Mouse (Mus musculus): Measurements from ENCODE around the gene Dnaja2. TPM values are rescaled to one million over a fixed set of nuclear protein-coding genes. Genes with fewer than 3 reads are reported as not detected.

Dnaja2 gene
- 166 to 184 TPM (median 170 TPM) in 4 replicates for total RNA-seq (2023)

GRCm38 (mm10) chr8:85555181-85556145, at the start of gene Dnaja2:
TSS of gene Dnaja2 (minus strand) at chr8:85555344.

GRCm38 (mm10) chr8:85492125-85492875, 62.8 kb downstream of the Dnaja2 start, which contains the start of gene Gpt2:
TSS of gene Gpt2 (plus strand) at chr8:85492576.

Other genes starting within 250 kb of the Dnaja2 start
- not detected in 4 replicates for gene Mylk3, start 169.0 kb downstream of the Dnaja2 start, total RNA-seq (2023)
- 11.5 to 29.6 TPM (median 13.1 TPM) in 4 replicates for gene 4921524J17Rik, start 122.5 kb downstream of the Dnaja2 start, total RNA-seq (2023)
- 0.94 to 4.4 TPM (median 1.5 TPM) in 4 replicates for gene Gpt2, start 62.8 kb downstream of the Dnaja2 start, total RNA-seq (2023)
- 0.49 to 0.57 TPM (median 0.51 TPM) in 4 replicates for gene Neto2, start 145.6 kb upstream of the Dnaja2 start, total RNA-seq (2023)